Mouse (Mus musculus) olfactory bulb, adult 2 months (tissue): ENCODE measurements around the gene Pax6.

Source experiments
- CTCF ChIP-seq: fragments of 200-500 bp; IDR thresholded peaks from 2 replicates; pipeline ENCODE4 v1.5.1; 2012; ENCODE audit warnings: low read depth, mild to moderate bottlenecking, low read length, moderate library complexity; ENCODE audit not compliant: insufficient read depth
- POLR2A ChIP-seq: fragments of 200-500 bp; IDR thresholded peaks from 2 replicates; pipeline ENCODE4 v1.6.1; 2012; ENCODE audit warnings: mild to moderate bottlenecking, low read depth, low read length, moderate library complexity; ENCODE audit not compliant: insufficient read depth

- TF ChIP-seq CTCF, result no peak
- no peak for TF ChIP-seq POLR2A
These were observed 67.5 kb downstream of the Pax6 start for GRCm38 (mm10) chr2:105736166-105736565.
